Mouse (Mus musculus) intestine, embryonic 16.5 days (tissue): Measurements from ENCODE around the gene Gm37240. TPM values are rescaled to one million over a fixed set of nuclear protein-coding genes. Genes with fewer than 3 reads are reported as not detected.
"Not testable (repeated sequence)": the region's sequence is repeated elsewhere in the genome, so short reads cannot be mapped to it uniquely, and the experiment has no call there.

ENCODE experiments used
- ATAC-seq: fragments of 200-750 bp; cut with Nextera tagmentation; 2 replicates; pipeline ENCODE4 v1.8.0; 2017; ENCODE audit warnings: moderate TSS enrichment, moderate library complexity
- H3K27ac ChIP-seq: fragments of 300-500 bp; sonication (generic); 2 replicates; pipeline ENCODE4 v1.5.1; 2014; ENCODE audit warnings: mild to moderate bottlenecking, low read length
- H3K27me3 ChIP-seq: fragments of 300-500 bp; sonication (generic); replicated peaks from 2 replicates; pipeline ENCODE4 v1.6.1; 2014; ENCODE audit warnings: low read length, control low read depth, mixed read lengths; ENCODE audit not compliant: control insufficient read depth, insufficient read depth
- H3K36me3 ChIP-seq: fragments of 300-500 bp; sonication (generic); 2 replicates; pipeline ENCODE4 v1.6.1; 2014; ENCODE audit warnings: low read length, control low read depth; ENCODE audit not compliant: control insufficient read depth, insufficient read depth
- H3K4me1 ChIP-seq: fragments of 300-500 bp; sonication (generic); 2 replicates; pipeline ENCODE4 v1.6.1; 2014; ENCODE audit warnings: low read length, control low read depth, mixed read lengths; ENCODE audit not compliant: control insufficient read depth, insufficient read depth
- H3K4me2 ChIP-seq: fragments of 300-500 bp; sonication (generic); 2 replicates; pipeline ENCODE4 v1.6.1; 2014; ENCODE audit warnings: low read depth, low read length, control low read depth
- H3K4me3 ChIP-seq: fragments of 300-500 bp; sonication (generic); 2 replicates; pipeline ENCODE4 v1.5.1; 2014; ENCODE audit warnings: mild to moderate bottlenecking, low read length
- H3K9ac ChIP-seq: fragments of 300-500 bp; sonication (generic); 2 replicates; pipeline ENCODE4 v1.6.1; 2014; ENCODE audit warnings: low read depth, low read length
- H3K9me3 ChIP-seq: fragments of 300-500 bp; sonication (generic); 2 replicates; pipeline ENCODE4 v1.6.1; 2016; ENCODE audit warnings: low read length, control low read depth; ENCODE audit not compliant: control insufficient read depth
- WGBS: fragments of 180-500 bp; shearing (Covaris S2); extraction: QIAGEN DNeasy Blood & Tissue Kit; methylation state at CpG from one replicate; pipeline ENCODE4 v1.1.7; 2014; 5-methylcytosine and 5-hydroxymethylcytosine counted together
- polyA plus RNA-seq: library from polyadenylated mRNA; unstranded; fragments of >200 nt; fragmentation: Nextera tagmentation; extraction: Ambion mirVana; gene quantifications from 2 replicates; pipeline ENCODE4 v1.2.1, GENCODE M21; 2015

Gm37240 gene
- polyA plus RNA-seq, 1 experiment from 2014 or later = 6.8 TPM

- no peaks in the 10 kb centered on the region for H3K4me1 ChIP-seq
- WGBS = 78% methylated on average over 6 of the region's 6 CpGs
- H3K36me3 ChIP-seq = no peaks in the 10 kb centered on the region
- no peaks in the 10 kb centered on the region for H3K27me3 ChIP-seq
- no peaks in the 10 kb centered on the region for H3K9me3 ChIP-seq
- no peak for ATAC-seq
- no peak overlapping the region for H3K9ac ChIP-seq
- no peak overlapping the region for H3K4me3 ChIP-seq
- no peak overlapping the region for H3K4me2 ChIP-seq
- H3K27ac ChIP-seq = no peak overlapping the region
Measured at GRCm38 (mm10) chr3:84569587-84569986, 1317.7 kb downstream of the Gm37240 start.

DNA sequence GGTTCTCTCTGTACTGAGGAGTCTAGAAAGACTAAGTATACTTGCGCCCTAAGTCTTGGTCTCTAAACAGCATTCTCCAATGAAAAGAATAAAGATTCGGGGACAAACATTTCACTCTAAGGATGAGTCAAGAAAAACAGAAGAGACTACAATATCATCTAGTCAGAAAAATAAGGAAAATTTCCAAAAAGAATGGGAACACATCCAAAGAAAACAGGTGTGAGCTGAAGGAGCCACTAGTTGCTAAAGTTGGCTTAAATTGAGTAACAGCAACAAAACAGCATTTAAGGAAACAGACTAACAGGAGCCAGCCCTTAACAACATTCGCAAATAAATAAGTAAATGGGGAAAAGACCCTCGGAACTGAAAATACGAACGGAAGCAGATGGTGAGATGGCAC, 1318.8 kb downstream of the Gm37240 start:
- Histone ChIP-seq H3K9ac (no peak overlapping the region), H3K9me3 (no peaks in the 10 kb centered on the region), H3K27me3 (no peaks in the 10 kb centered on the region), H3K36me3 (no peaks in the 10 kb centered on the region), H3K4me1 (no peaks in the 10 kb centered on the region), H3K4me3 (no peak overlapping the region), H3K27ac (no peak overlapping the region), H3K4me2 (no peak overlapping the region)
- ATAC-seq = no peak
- 94% methylated on average over 6 of the region's 6 CpGs for WGBS

- H3K4me2 ChIP-seq = no peak overlapping the region
- 88% methylated on average over 4 of the region's 4 CpGs for WGBS
- no peaks in the 10 kb centered on the region for H3K36me3 ChIP-seq
- no peak overlapping the region for H3K4me3 ChIP-seq
- H3K4me1 ChIP-seq = no peaks in the 10 kb centered on the region
- H3K27me3 ChIP-seq = no peaks in the 10 kb centered on the region
- H3K27ac ChIP-seq = no peak overlapping the region
- ATAC-seq = no peak
- no peaks in the 10 kb centered on the region for H3K9me3 ChIP-seq
- no peak overlapping the region for H3K9ac ChIP-seq
Measured at GRCm38 (mm10) chr3:84563415-84563814, 1323.9 kb downstream of the Gm37240 start.

DNA sequence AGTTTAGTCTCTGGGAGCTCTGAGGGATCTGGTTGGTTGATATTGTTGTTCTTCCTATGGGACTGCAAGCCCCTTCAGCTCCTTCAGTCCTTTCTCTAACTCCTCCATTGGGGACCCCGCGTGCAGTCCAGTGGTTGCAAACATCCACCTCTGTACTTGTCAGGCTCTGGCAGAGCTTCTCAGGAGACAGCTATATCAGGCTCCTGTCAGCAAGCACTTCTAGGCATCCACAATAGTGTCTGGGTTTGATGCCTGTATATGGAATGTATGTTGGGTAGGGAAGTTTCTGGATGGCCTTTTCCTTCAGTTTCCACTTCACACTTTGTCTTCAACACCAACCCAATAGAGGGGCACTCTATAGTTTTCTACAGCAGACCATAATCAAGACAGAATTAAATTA, 1324.4 kb downstream of the Gm37240 start:
- H3K9ac ChIP-seq, H3K9me3 ChIP-seq, ATAC-seq, H3K27me3 ChIP-seq, H3K27ac ChIP-seq, H3K36me3 ChIP-seq, H3K4me2 ChIP-seq, H3K4me3 ChIP-seq, H3K4me1 ChIP-seq: not testable (repeated sequence)
- WGBS = 98% methylated on average over 2 of the region's 2 CpGs

GRCm38 (mm10) chr3:84558301-84558700, 1329.0 kb downstream of the Gm37240 start:
- Histone ChIP-seq H3K36me3 (no peaks in the 10 kb centered on the region), H3K27ac (no peak overlapping the region), H3K9me3 (no peaks in the 10 kb centered on the region), H3K27me3 (no peaks in the 10 kb centered on the region), H3K9ac (no peak overlapping the region), H3K4me1 (no peaks in the 10 kb centered on the region), H3K4me2 (no peak overlapping the region), H3K4me3 (no peak overlapping the region)
- no peak for ATAC-seq
- 97% methylated on average over 3 of the region's 3 CpGs for WGBS

GRCm38 (mm10) chr3:84555780-84556179, 1331.5 kb downstream of the Gm37240 start:
- Histone ChIP-seq H3K4me2 (no peak overlapping the region), H3K9me3 (no peaks in the 10 kb centered on the region), H3K27ac (no peak overlapping the region), H3K9ac (no peak overlapping the region), H3K4me3 (no peak overlapping the region), H3K4me1 (no peaks in the 10 kb centered on the region), H3K36me3 (no peaks in the 10 kb centered on the region), H3K27me3 (no peaks in the 10 kb centered on the region)
- 89% methylated on average over 3 of the region's 3 CpGs for WGBS
- ATAC-seq = no peak

GRCm38 (mm10) chr3:84547177-84547576, 1340.1 kb downstream of the Gm37240 start:
- Histone ChIP-seq H3K4me1 (no peaks in the 10 kb centered on the region), H3K4me3 (no peak overlapping the region), H3K9ac (no peak overlapping the region), H3K27me3 (no peaks in the 10 kb centered on the region), H3K9me3 (no peaks in the 10 kb centered on the region), H3K27ac (no peak overlapping the region), H3K36me3 (no peaks in the 10 kb centered on the region), H3K4me2 (no peak overlapping the region)
- WGBS = 77% methylated on average over 8 of the region's 8 CpGs
- no peak for ATAC-seq

DNA sequence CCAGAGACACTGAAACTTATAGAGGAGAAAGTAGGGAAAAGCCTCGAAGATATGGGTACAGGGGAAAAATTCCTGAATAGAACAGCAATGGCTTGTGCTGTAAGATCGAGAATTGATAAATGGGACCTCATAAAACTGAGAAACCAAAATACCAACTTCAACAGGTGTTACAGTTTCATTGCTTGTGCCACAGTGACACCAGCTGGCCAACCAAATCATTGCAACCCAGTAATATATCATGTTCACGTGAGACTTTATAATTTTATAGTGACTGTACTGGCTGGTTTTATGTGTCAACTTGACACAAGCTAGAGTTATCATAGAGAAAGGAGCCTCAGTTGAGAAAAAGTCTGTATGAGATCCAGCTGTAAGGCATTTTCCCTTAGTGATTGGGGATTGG, 1344.9 kb downstream of the Gm37240 start:
- H3K4me1 ChIP-seq, H3K9me3 ChIP-seq, H3K4me2 ChIP-seq, H3K4me3 ChIP-seq, H3K36me3 ChIP-seq, H3K27ac ChIP-seq, H3K27me3 ChIP-seq, ATAC-seq, H3K9ac ChIP-seq: not testable (repeated sequence)
- 6% methylated on average over 3 of the region's 3 CpGs for whole genome bisulfite sequencing

- 89% methylated on average over 1 of the region's 1 CpGs for WGBS
- H3K4me1 ChIP-seq = no peaks in the 10 kb centered on the region
- no peak for ATAC-seq
Measured at GRCm38 (mm10) chr3:84541881-84542280, 1345.4 kb downstream of the Gm37240 start.

DNA sequence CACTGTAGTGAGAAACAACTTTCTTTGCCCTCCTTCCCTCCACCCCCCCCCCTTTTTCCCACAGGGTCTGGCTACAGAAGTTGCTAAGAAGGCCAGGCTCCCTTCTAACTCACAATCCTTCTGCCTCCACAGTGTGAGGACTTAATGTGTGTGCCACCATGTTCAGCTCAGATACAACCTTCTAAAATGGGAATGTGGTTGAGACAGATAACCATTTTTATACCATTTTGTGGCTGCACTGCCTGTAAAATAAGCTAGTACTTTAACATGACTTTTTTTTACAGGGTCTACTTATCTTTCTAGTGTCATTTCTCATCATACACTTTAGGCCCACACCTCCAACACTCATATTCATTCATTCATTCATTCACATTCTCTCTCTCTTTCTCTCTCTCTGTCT, 1346.7 kb downstream of the Gm37240 start:
- Histone ChIP-seq H3K4me1 (no peaks in the 10 kb centered on the region), H3K4me2 (no peak overlapping the region), H3K27ac (no peak overlapping the region), H3K36me3 (no peaks in the 10 kb centered on the region), H3K9ac (no peak overlapping the region), H3K4me3 (no peak overlapping the region), H3K27me3 (no peaks in the 10 kb centered on the region), H3K9me3 (no peaks in the 10 kb centered on the region)
- no peak for ATAC-seq

More at GRCm38 (mm10) chr3:84541881-84542280, 1345.4 kb downstream of the Gm37240 start:
- no peaks in the 10 kb centered on the region for H3K27me3 ChIP-seq
- no peak overlapping the region for H3K4me3 ChIP-seq
- H3K9me3 ChIP-seq = no peaks in the 10 kb centered on the region
- H3K27ac ChIP-seq = no peak overlapping the region
- no peak overlapping the region for H3K9ac ChIP-seq
- no peaks in the 10 kb centered on the region for H3K36me3 ChIP-seq
- no peak overlapping the region for H3K4me2 ChIP-seq
